Mouse (Mus musculus) kidney, adult 18-20 months (tissue): ENCODE measurements around the gene Sec24c.

Source experiments
- DNase-seq: peaks from one replicate; pipeline ENCODE4 v3.0.0; 2021

The Sec24c gene

DNA sequence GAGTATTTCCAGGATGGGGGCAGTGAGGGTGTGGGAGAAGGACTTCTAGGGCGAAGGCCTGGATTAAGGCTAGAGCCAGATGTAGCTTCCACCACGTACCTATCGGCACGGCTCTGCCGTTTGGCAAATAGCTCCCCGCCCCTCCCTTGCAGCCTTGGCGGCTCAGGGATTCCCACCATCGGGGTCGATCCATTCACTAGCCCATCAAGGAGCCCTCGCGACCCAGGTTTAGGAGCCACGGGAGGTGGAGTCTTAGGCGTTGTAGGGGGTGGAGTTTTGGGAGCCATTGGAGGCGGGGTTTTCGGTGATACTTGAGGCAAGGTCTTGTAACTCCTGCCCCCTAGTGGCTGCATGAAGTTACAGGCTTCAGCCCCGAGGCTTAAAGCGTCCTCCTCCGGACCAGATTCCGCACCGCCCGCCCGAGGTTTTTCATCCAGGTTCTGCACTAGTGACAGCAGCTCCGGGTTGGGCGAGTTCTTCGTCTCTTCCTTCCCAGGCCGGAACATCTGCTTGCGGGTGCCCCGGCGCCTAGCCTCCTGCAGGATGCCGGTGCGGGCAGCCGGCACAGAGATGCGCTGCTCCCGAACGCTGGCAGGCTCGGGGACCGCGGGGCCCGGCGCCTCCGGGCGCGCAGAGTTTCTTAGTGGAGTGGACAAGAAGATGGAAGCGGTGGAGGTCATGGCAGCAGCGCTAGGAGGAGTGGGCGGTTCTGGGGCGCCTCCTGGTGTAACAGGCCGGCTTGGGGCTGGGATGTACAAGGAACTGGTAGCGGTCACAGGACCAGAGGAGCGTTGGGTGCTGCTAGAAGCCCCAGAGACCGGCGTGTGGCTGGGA lies 13.1 kb upstream of the Sec24c start:
- DNase-seq = peak; percentile 94

DNA sequence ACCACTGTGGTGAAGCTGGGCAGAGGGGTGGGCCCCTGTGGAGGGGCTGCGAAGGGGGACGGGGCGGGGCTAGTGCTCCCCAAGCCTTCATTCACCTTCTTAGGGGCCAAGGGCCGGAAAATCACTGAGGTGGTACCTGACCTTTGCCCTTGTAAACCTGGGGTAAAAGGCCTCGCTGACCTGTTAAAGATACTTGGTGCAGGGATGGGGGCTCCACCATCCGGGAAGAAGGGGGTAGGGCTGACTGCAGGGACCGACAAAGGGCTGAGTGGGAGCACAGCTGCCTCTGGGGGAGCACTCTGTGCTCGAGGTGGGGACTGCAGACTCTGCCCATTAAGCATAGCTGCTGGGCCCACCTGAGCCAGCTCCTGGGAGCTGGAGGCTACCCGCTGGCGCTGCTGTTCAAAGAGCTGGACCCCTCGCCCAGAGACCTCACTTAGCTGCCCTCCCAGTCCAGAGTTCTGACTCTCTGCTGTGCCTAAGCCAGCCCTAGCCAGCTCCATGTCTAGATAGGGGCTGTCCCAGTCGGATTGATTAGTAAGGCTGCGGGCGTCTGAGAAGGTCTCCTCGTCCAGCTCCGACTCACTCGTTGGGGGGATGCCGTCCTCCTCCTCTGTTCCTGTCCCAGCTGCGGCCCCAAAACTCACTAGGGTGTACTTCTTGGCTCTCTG lies 12.3 kb upstream of the Sec24c start:
- DNase-seq = no peak

DNA sequence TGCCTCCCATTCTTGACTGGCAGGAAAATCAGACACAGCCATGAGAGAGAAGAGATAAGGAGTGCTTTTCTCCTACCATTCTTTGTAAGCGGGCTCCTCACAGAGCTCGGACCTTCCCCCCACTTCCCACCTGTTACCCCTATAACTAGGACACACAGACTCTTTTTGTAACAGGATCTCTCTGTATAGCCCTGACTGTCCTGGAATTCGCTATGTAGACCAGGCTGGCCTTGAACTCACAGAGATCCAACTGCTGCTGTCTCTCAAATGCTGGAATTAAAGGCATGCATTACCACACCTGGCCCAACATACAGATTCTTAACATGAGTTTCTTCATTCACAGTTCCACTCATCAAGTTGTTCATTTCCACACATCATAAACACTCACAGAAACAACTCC lies 11.4 kb upstream of the Sec24c start:
- DNase-seq = no peak

DNA sequence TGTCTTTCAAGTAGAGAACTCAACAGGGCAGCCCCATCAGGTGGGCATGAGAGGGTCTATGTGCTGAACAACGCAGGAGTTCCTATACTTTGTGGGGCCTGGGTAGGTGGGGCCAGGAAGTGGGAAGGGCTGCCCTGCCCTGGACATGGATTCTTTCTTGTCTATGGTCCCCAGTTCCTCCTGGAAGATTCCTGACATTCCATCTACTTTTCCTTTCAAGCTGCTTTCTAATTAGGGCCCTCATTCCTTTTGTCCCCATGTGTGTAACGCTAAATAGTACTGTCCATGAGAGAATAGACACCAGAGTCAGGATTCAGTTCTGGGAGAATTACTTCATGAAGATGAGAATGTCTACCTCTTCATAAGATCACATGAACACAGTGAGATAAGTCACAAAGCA lies 10.5 kb upstream of the Sec24c start:
- no peak for DNase-seq

DNA sequence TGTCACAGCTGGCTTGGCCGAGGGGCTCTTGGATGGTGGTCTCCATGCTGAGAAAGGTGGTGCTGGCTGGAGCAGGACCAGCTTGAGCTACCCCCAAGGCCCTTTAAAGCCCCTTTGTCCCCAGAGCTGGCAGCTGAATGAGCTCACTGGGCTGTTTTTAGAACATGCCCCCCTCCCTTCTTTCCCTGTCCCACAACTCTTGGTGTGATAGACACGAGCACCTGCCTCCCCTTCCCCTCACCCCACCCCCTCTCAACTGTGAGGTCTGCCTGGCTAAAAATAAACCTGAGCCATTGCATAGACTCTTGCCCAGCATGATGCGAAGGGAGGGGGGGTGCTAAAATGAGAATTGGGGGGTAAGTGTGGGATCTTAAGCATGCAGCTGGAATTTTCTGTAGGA lies 9.7 kb upstream of the Sec24c start:
- no peak for DNase-seq

DNA sequence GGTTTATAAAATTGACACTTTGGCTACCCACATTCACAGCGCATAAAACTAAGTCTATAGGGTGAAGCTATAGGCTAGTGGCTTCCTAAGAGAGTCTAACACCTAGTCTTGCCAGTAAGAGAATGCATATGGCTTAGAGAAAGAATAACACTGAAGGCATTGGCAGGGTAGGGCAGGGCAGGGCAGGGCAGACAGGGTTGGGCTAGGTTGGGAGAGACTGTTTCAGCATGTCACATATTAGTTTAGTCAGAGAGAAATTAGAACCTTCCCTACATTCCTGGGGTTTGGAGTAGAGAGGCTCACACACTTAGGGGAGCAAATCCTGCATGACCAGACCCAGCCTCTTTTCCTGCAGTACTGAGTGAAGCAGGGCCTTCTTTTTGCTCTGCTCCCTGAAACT lies 6.6 kb upstream of the Sec24c start:
- DNase-seq = no peak

DNA sequence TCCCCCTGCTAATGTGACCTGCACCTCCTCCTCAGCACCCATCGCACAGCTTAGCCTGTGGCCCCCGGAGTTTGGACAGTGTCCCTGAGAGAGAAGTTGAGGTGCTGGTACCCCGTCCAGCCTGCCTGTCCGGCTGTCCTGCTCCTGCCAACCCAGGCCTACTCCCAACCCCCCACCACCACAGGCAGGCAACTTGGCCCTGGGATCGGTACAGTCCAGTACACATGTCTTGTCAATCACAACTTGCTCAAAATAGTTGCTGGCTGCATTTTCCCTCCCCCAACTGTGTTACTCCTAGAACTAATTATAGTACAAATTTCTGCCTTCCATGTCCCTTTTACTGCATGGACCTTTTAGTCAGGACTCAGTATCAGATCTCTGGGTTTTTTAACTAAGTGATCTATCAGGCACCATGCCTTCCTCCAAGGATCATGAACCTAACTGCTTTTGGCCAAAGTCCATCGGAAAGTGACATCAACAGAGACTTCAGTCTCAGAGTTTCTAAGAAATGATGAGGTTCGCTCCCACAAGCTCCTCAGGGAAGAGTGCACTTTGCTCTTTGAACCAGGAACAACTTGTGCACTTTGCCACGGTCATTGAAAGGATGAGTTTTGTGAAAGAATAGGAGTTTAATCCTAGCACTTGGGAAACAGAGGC lies 5.8 kb upstream of the Sec24c start, which contains the start of gene Synpo2l:
Gene Synpo2l, minus strand, starts transcription at position 201 of the 657 bp plus-strand sequence.
- DNase-seq = peak; percentile 44

DNA sequence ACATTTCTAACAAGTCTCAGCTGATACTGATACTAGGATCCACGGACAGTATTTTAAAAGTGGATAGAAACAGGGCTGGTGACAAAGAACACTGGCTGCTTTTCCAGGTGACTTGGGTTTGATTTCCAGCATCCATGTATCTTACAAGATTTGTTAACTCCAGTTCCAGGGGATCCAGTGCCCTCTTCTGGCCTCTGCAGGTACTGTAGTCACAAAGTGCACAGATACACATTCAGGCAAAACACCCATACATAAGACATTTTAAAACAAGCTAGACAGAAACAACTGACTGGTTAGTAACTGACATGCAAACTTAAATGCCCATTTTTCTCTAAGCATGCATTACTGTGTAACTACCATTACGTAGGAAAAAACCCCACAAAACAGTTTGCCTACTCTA lies 1.1 kb upstream of the Sec24c start:
- peak; percentile 54 for DNase-seq

DNA sequence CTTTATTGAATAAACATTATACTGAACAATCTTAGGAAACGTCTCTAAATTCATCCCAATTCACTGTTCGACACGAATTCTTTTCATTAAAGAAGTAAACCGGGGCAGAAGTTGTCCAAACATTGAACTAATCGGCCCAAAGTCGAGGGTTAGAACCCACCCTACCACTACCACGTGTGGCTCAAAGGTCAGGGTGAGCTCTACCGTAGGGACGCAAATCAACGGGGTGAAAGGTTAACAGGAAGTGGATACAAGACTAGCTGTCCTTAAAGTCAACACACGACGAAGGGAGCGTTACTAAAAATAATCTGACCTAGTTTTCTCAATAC lies 409 bp upstream of the Sec24c start:
- DNase-seq = peak; percentile 69

DNA sequence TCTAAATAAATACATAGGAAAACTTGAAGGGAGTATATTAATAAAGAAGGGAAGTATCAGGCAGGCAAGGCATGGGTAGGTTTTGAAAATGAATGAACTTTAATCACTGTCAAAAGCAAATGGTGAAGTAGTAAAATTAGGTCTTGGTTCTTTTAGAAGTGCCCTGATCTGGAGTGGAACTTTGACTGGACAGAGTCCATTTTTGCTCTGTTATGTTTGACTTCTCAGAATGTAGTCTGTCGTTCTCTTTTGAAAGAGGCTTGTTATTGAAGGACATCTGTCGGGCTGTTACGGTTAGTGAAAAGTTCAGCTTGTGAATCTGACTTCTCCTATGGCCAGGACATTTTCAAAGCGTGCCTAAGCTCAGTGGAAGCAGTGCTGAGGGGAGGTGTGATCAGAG lies 3.8 kb downstream of the Sec24c start:
- DNase-seq = no peak

DNA sequence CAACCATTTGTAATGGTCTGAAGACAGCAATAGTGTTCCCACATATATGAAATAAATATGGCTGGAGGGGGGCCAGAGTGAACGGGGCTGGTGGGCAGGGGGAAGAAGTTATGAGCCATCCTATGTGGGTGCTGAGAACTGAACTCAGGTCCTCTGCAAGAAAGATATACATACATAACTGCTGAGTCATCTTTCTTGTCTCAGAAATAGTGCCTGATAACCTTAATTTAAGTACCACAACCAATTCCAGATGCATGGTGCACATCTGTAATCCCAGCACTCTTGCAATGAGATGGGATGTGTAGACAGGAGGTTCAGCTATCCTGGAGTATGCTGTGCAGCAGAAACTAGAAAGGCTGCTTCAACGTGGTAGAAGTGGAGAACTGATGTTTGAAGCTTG lies 7.6 kb downstream of the Sec24c start:
- no peak for DNase-seq

DNA sequence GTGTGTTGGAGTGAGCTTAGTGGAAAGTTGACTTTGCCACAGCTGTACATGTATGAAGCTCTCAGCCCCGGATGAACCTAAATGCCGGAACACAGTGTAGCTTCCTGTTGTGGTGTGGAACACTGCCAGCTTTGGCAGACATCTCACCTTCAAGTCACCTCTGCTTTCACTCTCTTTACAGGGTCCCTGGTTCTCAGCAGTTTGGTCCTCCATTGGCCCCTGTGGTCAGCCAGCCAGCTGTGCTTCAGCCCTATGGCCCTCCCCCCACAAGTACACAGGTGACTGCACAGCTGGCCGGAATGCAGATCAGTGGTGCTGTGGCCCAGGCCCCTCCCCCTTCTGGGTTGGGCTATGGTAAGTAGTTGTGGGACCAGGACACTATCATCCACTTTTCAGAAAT lies 8.4 kb downstream of the Sec24c start:
- peak; percentile 54 for DNase-seq

DNA sequence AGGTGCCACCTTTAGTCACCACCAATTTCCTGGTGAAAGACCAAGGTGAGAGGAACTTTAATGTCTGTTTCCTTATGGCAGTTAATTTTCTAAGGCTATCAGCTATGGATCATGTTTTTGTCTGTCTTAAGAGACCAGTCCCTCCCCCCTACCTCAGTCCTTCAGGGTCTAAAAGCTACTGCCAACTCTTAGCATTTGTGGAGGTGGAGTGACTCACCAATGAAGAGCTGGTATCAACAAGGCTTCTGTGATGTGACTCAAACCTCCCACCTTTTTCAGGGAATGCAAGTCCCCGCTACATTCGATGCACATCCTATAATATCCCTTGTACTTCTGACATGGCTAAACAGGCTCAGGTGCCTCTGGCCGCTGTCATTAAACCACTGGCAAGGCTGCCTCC lies 12.5 kb downstream of the Sec24c start:
- no peak for DNase-seq

DNA sequence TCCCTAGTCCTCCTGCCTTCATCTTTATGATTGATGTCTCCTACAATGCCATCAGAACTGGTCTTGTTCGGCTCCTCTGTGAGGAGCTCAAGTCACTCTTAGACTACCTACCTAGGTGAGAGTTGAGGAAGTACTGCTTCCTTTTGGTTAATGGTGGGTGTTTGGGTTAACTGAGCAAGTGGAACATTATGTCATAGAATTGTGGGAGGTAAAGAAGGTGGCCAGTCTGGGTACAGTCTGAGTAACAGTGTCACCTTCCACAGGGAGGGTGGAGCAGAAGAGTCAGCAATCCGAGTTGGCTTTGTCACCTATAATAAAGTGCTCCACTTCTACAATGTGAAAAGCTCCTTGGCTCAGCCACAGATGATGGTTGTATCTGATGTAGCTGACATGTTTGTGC lies 14.9 kb downstream of the Sec24c start:
- DNase-seq = no peak

DNA sequence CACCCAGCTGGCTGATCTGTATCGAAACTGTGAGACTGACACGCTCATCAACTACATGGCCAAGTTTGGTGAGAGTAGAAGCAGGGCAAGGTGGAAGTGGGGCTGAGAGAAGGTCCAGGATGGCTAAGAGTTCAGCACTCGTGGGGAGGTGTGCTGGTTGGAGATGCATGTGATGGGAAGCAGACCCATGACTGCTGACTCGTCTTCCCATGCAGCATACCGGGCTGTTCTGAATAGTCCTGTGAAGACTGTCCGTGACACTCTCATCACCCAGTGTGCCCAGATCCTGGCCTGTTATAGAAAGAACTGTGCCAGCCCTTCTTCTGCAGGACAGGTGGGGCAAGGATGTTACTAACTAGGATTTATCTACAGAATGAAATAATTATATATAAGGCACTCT lies 17.7 kb downstream of the Sec24c start:
- no peak for DNase-seq

DNA sequence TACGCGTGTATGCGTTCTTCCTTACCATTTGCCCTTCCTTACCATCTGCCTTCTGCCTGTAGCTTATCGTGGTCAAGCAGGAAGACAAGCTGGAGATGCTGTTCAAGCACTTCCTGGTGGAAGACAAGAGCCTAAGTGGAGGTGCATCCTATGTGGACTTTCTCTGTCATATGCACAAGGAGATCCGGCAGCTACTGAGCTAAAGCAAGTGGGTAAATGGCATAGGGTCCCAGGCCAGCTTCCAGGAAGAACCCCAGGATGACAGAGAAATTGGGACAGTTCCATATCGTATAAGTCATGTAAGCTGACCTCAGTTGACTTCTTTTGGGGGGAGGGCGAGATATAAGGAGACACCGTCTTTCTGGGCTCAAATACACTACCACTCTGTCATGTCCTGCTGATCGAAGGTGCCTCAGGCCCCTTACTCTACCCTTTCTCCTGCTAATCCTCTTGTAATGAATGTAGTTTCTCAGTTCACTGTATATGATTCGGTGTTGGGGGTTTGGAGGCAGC lies 19.5 kb downstream of the Sec24c start:
- DNase-seq = no peak

DNA sequence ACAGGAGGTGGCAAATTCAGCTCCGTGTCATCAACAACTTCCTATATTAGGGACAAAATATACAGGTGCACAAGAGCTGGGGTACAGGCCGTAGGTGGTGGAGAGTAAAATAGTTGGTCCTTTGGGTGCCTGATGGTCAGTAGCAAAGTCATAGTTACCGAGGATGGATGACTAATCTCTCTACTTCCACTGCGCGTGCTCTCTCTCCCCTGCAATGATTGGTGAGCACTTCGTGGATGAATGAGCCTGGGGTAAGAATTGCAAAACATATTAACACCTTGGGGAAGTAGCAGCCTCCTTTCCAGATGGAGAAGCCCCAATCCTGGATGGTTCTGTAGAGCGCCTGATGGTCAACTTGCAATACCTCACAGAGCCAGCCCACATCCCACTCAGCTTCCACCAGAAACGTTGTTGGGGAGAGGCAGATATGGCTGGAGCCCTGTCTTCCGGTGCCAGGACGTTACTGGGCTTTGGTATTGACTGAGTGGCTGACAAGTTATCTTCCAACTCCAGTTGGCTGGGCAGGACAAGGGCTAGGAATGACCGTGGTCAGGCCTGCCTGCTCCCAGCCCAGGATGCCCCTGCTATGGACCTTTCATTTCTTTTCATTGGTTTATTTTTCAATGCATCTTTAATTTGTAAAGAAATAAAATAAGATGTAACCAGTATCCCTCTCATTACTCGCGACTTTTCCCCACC lies 20.2 kb downstream of the Sec24c start:
- DNase-seq = no peak

DNA sequence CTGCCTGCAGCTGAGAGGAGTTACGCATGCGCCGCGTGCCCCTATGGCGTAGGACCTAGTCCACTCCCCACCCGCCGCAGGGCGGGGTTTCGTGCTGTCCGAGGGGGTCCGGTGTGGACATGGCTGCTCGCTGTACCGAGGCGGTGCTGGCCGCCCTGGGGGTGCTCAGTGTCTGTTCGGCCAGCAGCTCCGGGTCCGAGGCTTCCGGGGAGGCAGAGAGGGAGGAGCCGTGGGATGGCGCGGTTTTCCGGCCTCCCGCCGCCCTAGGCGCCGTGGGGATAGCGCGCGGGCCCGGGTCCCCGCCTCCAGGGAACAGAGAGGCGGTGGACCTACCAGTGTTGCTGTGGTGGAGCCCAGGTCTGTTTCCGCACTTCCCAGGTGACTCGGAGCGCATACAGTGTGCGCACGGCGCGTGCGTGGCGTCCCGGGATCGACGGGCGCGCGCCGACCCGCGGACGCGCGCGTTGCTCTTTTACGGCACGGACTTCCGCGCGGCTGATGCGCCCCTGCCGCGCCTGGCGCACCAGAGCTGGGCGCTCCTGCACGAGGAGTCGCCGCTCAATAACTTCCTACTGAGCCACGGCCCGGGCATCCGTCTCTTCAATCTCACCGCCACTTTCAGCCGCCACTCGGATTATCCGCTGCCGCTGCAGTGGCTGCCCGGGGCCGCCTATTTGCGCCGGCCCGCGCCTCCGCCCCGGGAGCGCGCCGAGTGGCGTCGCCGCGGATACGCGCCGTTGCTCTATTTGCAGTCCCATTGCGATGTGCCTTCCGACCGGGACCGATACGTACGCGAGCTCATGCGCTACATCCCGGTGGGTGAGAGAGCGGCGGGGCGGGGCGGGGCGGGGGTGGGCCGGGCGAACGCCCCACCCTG lies 21.0 kb downstream of the Sec24c start, which contains the start of gene Fut11:
Gene Fut11, plus strand, starts transcription at position 85 of the 877 bp plus-strand sequence.
- DNase-seq = peak; percentile 76

DNA sequence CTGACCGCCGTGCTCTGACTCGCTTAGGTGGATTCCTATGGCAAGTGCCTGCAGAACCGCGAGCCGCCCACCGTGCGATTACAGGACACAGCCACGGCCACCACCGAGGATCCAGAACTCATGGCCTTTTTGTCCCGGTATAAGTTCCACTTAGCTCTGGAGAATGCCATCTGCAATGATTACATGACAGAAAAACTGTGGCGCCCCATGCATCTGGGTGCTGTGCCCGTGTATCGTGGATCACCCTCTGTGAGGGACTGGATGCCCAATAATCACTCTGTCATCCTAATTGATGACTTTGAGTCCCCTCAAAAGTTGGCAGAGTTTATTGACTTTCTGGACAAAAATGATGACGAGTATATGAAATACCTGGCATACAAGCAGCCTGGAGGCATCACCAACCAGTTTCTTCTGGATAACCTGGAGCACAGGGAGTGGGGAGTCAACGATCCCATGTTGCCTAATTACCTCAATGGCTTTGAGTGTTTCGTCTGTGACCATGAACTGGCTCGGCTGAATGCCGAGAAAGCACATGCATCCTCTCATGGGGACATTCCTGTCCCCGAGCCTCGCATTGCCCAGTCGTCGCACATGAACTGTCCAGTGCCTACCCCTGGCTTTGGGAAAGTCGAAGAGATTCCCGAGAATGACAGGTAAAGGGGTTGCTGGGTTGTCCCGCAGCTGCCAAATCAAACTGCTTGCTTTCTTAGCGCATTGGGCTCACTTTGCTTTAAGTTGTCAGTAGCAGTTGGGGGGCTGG lies 21.8 kb downstream of the Sec24c start:
- DNase-seq = peak; percentile 28

DNA sequence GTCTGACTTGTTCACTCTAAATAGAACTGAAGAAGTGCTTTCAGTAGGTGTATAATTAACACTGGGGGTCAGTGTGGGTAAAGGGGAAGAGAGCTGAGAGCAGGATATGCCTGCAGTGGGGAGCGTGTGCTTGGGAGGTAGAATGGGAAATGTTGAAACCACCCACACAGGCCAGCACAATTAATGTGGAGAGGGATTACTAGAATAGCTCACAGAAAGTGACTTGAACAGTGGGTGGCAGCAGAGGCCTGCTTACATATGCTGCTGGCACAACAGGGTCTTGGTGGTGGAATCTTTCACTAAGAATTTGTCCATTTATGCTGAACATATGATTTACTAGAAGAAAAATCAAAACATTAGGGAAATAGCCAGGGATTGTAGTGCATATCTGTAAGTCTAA lies 22.9 kb downstream of the Sec24c start:
- DNase-seq = peak; percentile 38

DNA sequence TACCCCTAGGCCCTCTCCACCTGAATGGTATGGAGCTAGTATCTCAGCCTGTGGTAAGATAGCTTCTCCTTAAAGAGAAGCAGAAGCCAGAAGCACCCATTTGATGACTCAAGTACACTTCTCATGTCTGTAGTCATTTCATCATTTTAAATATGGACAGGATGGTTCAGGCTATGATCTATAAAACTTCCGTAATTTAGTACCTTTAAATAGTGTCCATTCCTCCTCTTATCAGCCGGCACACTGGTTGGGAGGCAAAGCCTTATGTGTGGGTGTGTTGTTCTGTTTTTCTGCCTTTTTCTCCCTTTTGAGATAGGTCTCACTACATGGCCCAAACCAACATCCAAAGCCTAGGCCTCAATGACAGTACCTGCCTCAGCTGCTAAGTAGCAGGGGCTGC lies 24.4 kb downstream of the Sec24c start:
- no peak for DNase-seq
